Mouse (Mus musculus): ENCODE data around the gene Stam.
"Not testable (repeated sequence)": the region's sequence is repeated elsewhere in the genome, so short reads cannot be mapped to it uniquely, and the experiment has no call there.

Gene Stam

DNA sequence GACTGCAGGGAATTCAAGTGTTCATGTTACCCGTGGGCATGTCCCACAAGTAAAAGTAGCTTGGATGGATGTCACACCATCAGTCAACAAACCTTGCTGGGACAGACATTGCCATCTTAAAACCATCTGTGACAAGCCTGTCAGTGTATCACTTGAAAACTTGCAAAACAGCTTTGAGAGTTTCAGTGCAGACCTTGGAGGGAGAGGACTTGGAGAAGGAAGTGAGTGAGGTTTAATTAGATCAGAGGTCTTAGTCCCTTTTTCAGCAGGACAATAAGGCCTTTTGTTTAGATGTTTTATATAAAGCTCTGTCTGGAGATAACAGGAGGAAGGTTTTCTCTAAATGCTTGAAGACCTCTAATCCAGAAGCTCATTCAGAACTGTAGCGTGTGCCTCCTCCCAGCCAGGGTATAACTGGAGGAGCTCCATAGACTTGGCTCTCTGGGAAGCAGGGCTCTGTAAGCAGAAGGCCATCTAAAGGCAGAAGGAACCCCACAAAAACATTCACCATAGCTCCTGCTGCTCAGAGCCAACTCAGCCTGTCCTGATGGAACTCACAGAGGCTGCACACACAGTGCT is 124.5 kb downstream of the Stam start:
- not testable (repeated sequence) for DNase-seq
